Mouse (Mus musculus) erythroblast, embryonic 14.5 days (primary cell): ENCODE data around the gene Tldc2.

ENCODE experiments used
- GATA1 ChIP-seq: IDR thresholded peaks from 2 replicates; pipeline ENCODE4 v1.6.1; 2012; ENCODE audit warnings: low read length, inconsistent platforms, mixed read lengths
- TAL1 ChIP-seq: IDR thresholded peaks from 3 replicates; pipeline ENCODE4 v1.6.1; 2012; ENCODE audit warnings: low read length, inconsistent platforms, mixed read lengths

- no peak for TF ChIP-seq TAL1
- no peak for TF ChIP-seq GATA1
Measured at GRCm38 (mm10) chr2:157070365-157070764, 16.5 kb upstream of the Tldc2 start.
